In the genomic region with DNA sequence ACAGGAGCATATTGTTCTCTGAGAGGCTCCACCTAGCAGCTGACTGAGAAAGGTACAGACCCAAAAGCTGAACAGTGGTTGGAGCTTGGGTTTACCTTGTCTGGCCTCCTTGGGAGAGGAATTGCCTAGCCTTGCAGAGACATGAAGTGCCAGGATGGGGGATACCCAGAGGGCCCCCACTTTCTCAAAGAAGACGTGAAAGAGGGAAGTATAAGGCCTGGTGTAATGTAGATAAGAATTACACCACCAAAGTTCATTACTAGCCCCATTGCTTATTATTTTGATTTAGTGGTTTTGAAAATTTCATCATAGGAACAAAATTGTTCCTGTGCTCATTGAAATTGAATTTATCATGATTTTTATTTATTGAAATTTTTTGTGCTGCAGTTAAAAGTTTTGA, we compare ENCODE assay signal across 16 mouse cellular contexts.
"Had no signal": no experiment of that assay in that cellular context is flagged by ENCODE, and none has a peak within 500 bp of the region (broad histone marks: within the 10 kb centered on the region; RNA-seq: fewer than 3 reads in every experiment).

No protein-coding gene starts in this region.

- H3K9ac ChIP-seq: lung, embryonic 14.5 days; midbrain, embryonic 12.5 days; neural tube, embryonic 13.5 days; neural tube, embryonic 15.5 days; stomach, embryonic 15.5 days had no signal

- H3K36me3 ChIP-seq: midbrain, embryonic 10.5 days; midbrain, embryonic 12.5 days; neural tube, embryonic 13.5 days; neural tube, embryonic 15.5 days; stomach, embryonic 15.5 days had no signal

- H3K27ac ChIP-seq: midbrain, embryonic 10.5 days; midbrain, embryonic 12.5 days; neural tube, embryonic 13.5 days; neural tube, embryonic 15.5 days; stomach, embryonic 15.5 days; stomach, postnatal 0 days had no signal

- H3K4me1 ChIP-seq: midbrain, embryonic 10.5 days; midbrain, embryonic 12.5 days; neural tube, embryonic 13.5 days; neural tube, embryonic 15.5 days; stomach, embryonic 15.5 days had no signal

- DNase-seq: lung, adult 18-20 months; lung, embryonic 14.5 days; lung, postnatal 10 days; lung, postnatal 4 days; midbrain, embryonic 14.5 days; right cerebral cortex, postnatal 14 days; thymus, adult 18-20 months; thymus, postnatal 25 days; thymus, postnatal 4 days had no signal

- H3K4me3 ChIP-seq: midbrain, embryonic 10.5 days; midbrain, embryonic 12.5 days; myocyte; neural tube, embryonic 13.5 days; neural tube, embryonic 15.5 days; stomach, embryonic 15.5 days had no signal

- H3K9me3 ChIP-seq: midbrain, embryonic 10.5 days; midbrain, embryonic 12.5 days; neural tube, embryonic 13.5 days; neural tube, embryonic 15.5 days; stomach, embryonic 15.5 days had no signal

- H3K27me3 ChIP-seq: midbrain, embryonic 12.5 days; neural tube, embryonic 13.5 days; neural tube, embryonic 15.5 days; stomach, embryonic 15.5 days had no signal
